Comparison of ENCODE assay signal across 12 mouse cellular contexts in the genomic region with DNA sequence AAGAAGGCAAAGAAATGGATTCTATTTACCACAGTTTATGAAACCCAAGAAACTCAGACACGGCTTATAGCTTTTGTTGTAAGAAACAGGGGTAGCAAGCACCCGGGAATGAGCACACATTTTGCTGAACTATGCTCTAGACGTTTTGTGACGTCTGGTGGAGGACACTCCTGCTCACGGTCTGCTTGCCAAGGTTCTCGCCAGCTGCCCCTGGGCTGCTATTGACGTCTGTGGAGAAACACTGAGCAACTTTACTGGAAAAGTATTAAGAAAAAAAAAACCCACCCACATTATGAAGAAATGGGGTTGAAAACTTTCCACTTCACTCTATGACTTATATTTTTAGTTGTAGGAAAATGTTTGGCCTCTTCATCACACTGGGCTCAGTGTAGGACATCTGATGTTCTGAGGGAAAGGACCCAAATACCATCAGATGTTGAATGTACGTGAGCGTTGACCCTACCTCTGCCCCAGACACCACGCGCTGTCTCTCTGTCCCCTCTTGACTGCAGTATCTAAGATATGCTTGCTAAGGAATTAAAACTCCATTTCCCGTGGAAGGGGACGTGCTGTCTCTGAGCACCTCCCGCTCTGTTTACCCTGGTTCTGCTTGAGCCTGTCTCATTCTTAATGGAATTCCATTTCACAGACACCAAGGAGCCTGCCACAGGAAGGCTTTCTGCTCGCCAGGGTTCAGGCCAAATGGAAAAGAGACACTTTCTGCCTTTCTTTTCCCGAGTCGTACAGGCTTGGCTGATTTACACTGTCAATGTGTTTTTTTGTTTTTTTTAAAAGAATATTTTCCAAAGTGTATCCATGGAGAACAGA. TPM values are rescaled to one million over a fixed set of nuclear protein-coding genes. Genes with fewer than 3 reads are reported as not detected.
DNase-seq lines count a peak whose midpoint lies in the region; ATAC-seq and TF ChIP-seq lines count a peak whose summit lies in the region.
"Had no signal": no experiment of that assay in that cellular context is flagged by ENCODE, and none has a peak within 500 bp of the region (broad histone marks: within the 10 kb centered on the region; RNA-seq: fewer than 3 reads in every experiment).

No protein-coding gene starts in this region.

- peak; percentile 48 for DNase-seq in adrenal gland, postnatal 10 days
- DNase-seq in adrenal gland, adult 2 months: no peak
- DNase-seq in kidney, postnatal 0 days (ENCODE audit: low spot score): no peak
- DNase-seq in kidney, adult 11 months: no peak
- DNase-seq in heart, postnatal 4 days: peak; percentile 52
- DNase-seq in skeletal muscle tissue, adult 2 months (ENCODE audit: low read depth, low spot score): peak; percentile 21
- DNase-seq in thymus, adult 2 months: no peak
- DNase-seq in left cerebral cortex, adult 9 months (ENCODE audit: low spot score in 2 of 2): no peak
- DNase-seq: cerebellum, postnatal 10 days; liver, embryonic 13.5 days had no signal

- H3K36me3 ChIP-seq in kidney, postnatal 0 days (ENCODE audit: insufficient read depth, low read length): no peaks in the 10 kb centered on the region
- H3K36me3 ChIP-seq in thymus, adult 2 months (ENCODE audit: control insufficient read depth, insufficient read depth, low read length): no peaks in the 10 kb centered on the region
- H3K36me3 ChIP-seq: forebrain, embryonic 10.5 days; hindbrain, embryonic 12.5 days; liver, embryonic 13.5 days had no signal

- no peak overlapping the region for H3K9ac ChIP-seq in kidney, postnatal 0 days (ENCODE audit: low read depth, low read length)
- H3K9ac ChIP-seq: hindbrain, embryonic 12.5 days; liver, embryonic 13.5 days had no signal

- no peaks in the 10 kb centered on the region for H3K27me3 ChIP-seq in kidney, postnatal 0 days (ENCODE audit: insufficient read depth, low read length)
- H3K27me3 ChIP-seq in thymus, adult 2 months (ENCODE audit: control insufficient read depth, insufficient read depth, low read length): no peaks in the 10 kb centered on the region
- H3K27me3 ChIP-seq: hindbrain, embryonic 12.5 days; liver, embryonic 13.5 days had no signal

- 41% methylated on average over 17 of the region's 17 CpGs for WGBS in kidney, postnatal 0 days
- 87% methylated on average over 17 of the region's 17 CpGs for WGBS in thymus, adult 2 months

- TF ChIP-seq POLR2A in thymus, adult 2 months (IDR thresholded peaks at IDR 0.05; ENCODE audit: control insufficient read depth, extremely low read depth, insufficient read depth, low read length, poor library complexity): no peak

- no peaks in the 10 kb centered on the region for H3K9me3 ChIP-seq in kidney, postnatal 0 days (replicated peaks; ENCODE audit: low read length)
- H3K9me3 ChIP-seq: forebrain, embryonic 10.5 days; hindbrain, embryonic 12.5 days; liver, embryonic 13.5 days had no signal

- H3K27ac ChIP-seq in kidney, postnatal 0 days: peak overlapping the region; percentile 31; the same call in 1 of the 2 replicates
- no peak overlapping the region for H3K27ac ChIP-seq in thymus, adult 2 months (ENCODE audit: control insufficient read depth, insufficient read depth, low read length)
- H3K27ac ChIP-seq: forebrain, embryonic 10.5 days; hindbrain, embryonic 12.5 days; liver, embryonic 13.5 days had no signal

- ATAC-seq in kidney, postnatal 0 days (replicated peaks; ENCODE audit: low FRiP score, low read depth): no peak

- H3K4me2 ChIP-seq in kidney, postnatal 0 days (ENCODE audit: low read length): no peak overlapping the region
- H3K4me2 ChIP-seq: hindbrain, embryonic 12.5 days; liver, embryonic 13.5 days had no signal

- H3K4me1 ChIP-seq in kidney, postnatal 0 days (replicated peaks; ENCODE audit: insufficient read depth, low read length): 0 out of 2 replicates have a peak, but pooled peaks cover 5% of the 10 kb centered on the region
- H3K4me1 ChIP-seq in thymus, adult 2 months (replicated peaks; ENCODE audit: control insufficient read depth, insufficient read depth, low read length): no peaks in the 10 kb centered on the region
- H3K4me1 ChIP-seq: forebrain, embryonic 10.5 days; hindbrain, embryonic 12.5 days; liver, embryonic 13.5 days had no signal

- no peak overlapping the region for H3K4me3 ChIP-seq in kidney, postnatal 0 days (replicated peaks; ENCODE audit: low read depth, low read length)
- H3K4me3 ChIP-seq in thymus, adult 2 months (ENCODE audit: control insufficient read depth, insufficient read depth, low read length): no peak overlapping the region
- H3K4me3 ChIP-seq: forebrain, embryonic 10.5 days; hindbrain, embryonic 12.5 days; liver, embryonic 13.5 days had no signal

- TF ChIP-seq CTCF in kidney, postnatal 0 days (IDR thresholded peaks at IDR 0.05; ENCODE audit: low read depth): no peak
- TF ChIP-seq CTCF in thymus, adult 2 months (IDR thresholded peaks at IDR 0.05; ENCODE audit: borderline replicate concordance, control insufficient read depth, extremely low read depth, insufficient read depth, low read length, poor library complexity): no peak

RNA-seq across cellular contexts. Expression of a gene that starts 50.1 kb away (rescaled TPM):
- under 1 TPM in 1 of 2 experiments, not detected in 1; 0.15 TPM for total RNA-seq in adrenal gland, postnatal 10 days (2021)
- not detected for total RNA-seq in adrenal gland, adult 2 months (2021)
- not detected in 2 replicates for polyA plus RNA-seq in adrenal gland, adult 2 months (2012; rRNA removed)
- polyA plus RNA-seq in kidney, postnatal 0 days (2015; fragmentation: Nextera tagmentation; extraction: Ambion mirVana): 0.22 and 0.24 TPM in 2 replicates
- total RNA-seq in heart, postnatal 4 days (2021): 1 to 10 TPM; 2.0 to 2.7 TPM
- 0.19 and 0.42 TPM in 2 replicates for polyA plus RNA-seq in thymus, adult 2 months (2012; rRNA removed)
- polyA plus RNA-seq: forebrain, embryonic 10.5 days; liver, embryonic 13.5 days had no signal

RNA-seq across cellular contexts. Expression of a gene that starts 53.7 kb away (rescaled TPM):
- total RNA-seq in adrenal gland, postnatal 10 days (2021): 10 to 100 TPM; 22.3 to 30.1 TPM
- 10 to 100 TPM; 21.0 to 22.3 TPM for total RNA-seq in adrenal gland, adult 2 months (2021)
- 4.4 and 4.9 TPM in 2 replicates for polyA plus RNA-seq in adrenal gland, adult 2 months (2012; rRNA removed)
- polyA plus RNA-seq in kidney, postnatal 0 days (2015; fragmentation: Nextera tagmentation; extraction: Ambion mirVana): 14.3 and 16.5 TPM in 2 replicates
- total RNA-seq in heart, postnatal 4 days (2021): 10 to 100 TPM; 58.7 to 61.2 TPM
- polyA plus RNA-seq in thymus, adult 2 months (2012; rRNA removed): 7.6 and 8.9 TPM in 2 replicates

Comparison
In these comparisons a context has a peak if more than half of its experiments do, and no peak if none do; other contexts are left out.
1. DNase-seq: peak in adrenal gland, postnatal 10 days (single experiment), heart, postnatal 4 days (single experiment) and skeletal muscle tissue, adult 2 months (single experiment); none in adrenal gland, adult 2 months (single experiment), kidney, postnatal 0 days (single experiment), kidney, adult 11 months (single experiment), thymus, adult 2 months (single experiment) and left cerebral cortex, adult 9 months (0 of 2).